Mouse (Mus musculus) testis, adult 2 months (tissue): ENCODE measurements around the gene Syt2.

Experiments
- CTCF ChIP-seq: fragments of 200-500 bp; IDR thresholded peaks from 2 replicates; pipeline ENCODE4 v1.5.1; 2012; ENCODE audit warnings: low read depth, mild to moderate bottlenecking, inconsistent platforms, low read length, moderate library complexity; ENCODE audit not compliant: control insufficient read depth, insufficient read depth, insufficient replicate concordance
- POLR2A ChIP-seq: fragments of 200-500 bp; IDR thresholded peaks from 2 replicates; pipeline ENCODE4 v1.6.1; 2012; ENCODE audit warnings: low read depth, mild to moderate bottlenecking, inconsistent platforms, low read length, moderate library complexity; ENCODE audit not compliant: control insufficient read depth

GRCm38 (mm10) chr1:134756190-134756873 lies 109.9 kb downstream of the Syt2 start:
- TF ChIP-seq CTCF (no peak), POLR2A (no peak)
